Mouse (Mus musculus) ES-E14 (cell line): Measurements from ENCODE around the gene Ankrd49. TPM values are rescaled to one million over a fixed set of nuclear protein-coding genes. Genes with fewer than 3 reads are reported as not detected.

Source experiments
- DNase-seq: peaks from one replicate; pipeline ENCODE4 v3.0.0-alpha.2; 2013; ENCODE audit warnings: low read depth, low spot score
- H3K27ac ChIP-seq: 2 replicates; pipeline ENCODE4 v1.5.1; 2012; ENCODE audit warnings: low read depth, mild to moderate bottlenecking, low read length, moderate library complexity, mixed read lengths; ENCODE audit not compliant: poor library complexity, insufficient read depth, severe bottlenecking
- H3K36me3 ChIP-seq: 2 replicates; pipeline ENCODE4 v1.6.1; 2012; ENCODE audit warnings: mild to moderate bottlenecking, low read length, moderate library complexity, mixed read lengths; ENCODE audit not compliant: control insufficient read depth, poor library complexity, insufficient read depth, severe bottlenecking
- H3K4me1 ChIP-seq, 2 experiments: fragments of 150-350 bp in 1 of 2; sonication (generic) in 1 of 2; 2 replicates each; pipeline ENCODE4 v1.6.1; 2012; ENCODE audit warnings: low read length in 2 of 2, mild to moderate bottlenecking in 1 of 2, mixed read lengths in 1 of 2; ENCODE audit not compliant: control insufficient read depth in 2 of 2, insufficient read depth in 2 of 2, poor library complexity in 1 of 2
- H3K4me3 ChIP-seq, 2 experiments: fragments of 150-350 bp in 1 of 2; sonication (generic) in 1 of 2; 2 replicates each; pipeline ENCODE4 v1.5.1; 2012; ENCODE audit warnings: low read length in 2 of 2, low read depth in 1 of 2, mild to moderate bottlenecking in 1 of 2, mixed read lengths in 1 of 2; ENCODE audit not compliant: insufficient read depth in 1 of 2, poor library complexity in 1 of 2, severe bottlenecking in 1 of 2
- H3K9ac ChIP-seq: 2 replicates; pipeline ENCODE4 v1.6.1; 2012; ENCODE audit warnings: low read depth, mild to moderate bottlenecking, low read length, mixed read lengths; ENCODE audit not compliant: poor library complexity, insufficient read depth, severe bottlenecking
- H3K9me3 ChIP-seq: fragments of 150-350 bp; sonication (generic); 2 replicates; pipeline ENCODE4 v1.6.1; 2012; ENCODE audit warnings: low read depth, mild to moderate bottlenecking, low read length; ENCODE audit not compliant: control insufficient read depth, insufficient read depth
- CHD2 ChIP-seq: IDR thresholded peaks from 2 replicates; pipeline ENCODE4 v1.6.1; 2014; ENCODE audit warnings: mild to moderate bottlenecking, low read depth, low read length, inconsistent platforms
- HCFC1 ChIP-seq: IDR thresholded peaks from 2 replicates; pipeline ENCODE4 v1.6.1; 2012; ENCODE audit warnings: low read length, inconsistent platforms, borderline replicate concordance; ENCODE audit not compliant: insufficient read depth
- MAFK ChIP-seq: IDR thresholded peaks from 2 replicates; pipeline ENCODE4 v1.6.1; 2014; ENCODE audit warnings: mild to moderate bottlenecking, low read depth, low read length, inconsistent platforms; ENCODE audit not compliant: insufficient read depth
- ZC3H11A ChIP-seq: IDR thresholded peaks from 2 replicates; pipeline ENCODE4 v1.6.1; 2012; ENCODE audit warnings: low read depth, mild to moderate bottlenecking, inconsistent platforms, low read length, borderline replicate concordance
- ZNF384 ChIP-seq: IDR thresholded peaks from 2 replicates; pipeline ENCODE4 v1.6.1; 2012; ENCODE audit warnings: low read depth, low read length, inconsistent platforms
- in situ Hi-C, 2 experiments: fragments of 600-800 bp; cut with MboI; formaldehyde crosslinking; loops; one replicate each; pipeline ENCODE4 v1.15.1; 2025; ENCODE audit warnings: low sequenced_read_pairs in 2 of 2, inconsistent platforms in 1 of 2; ENCODE audit not compliant: unreplicated experiment in 2 of 2
- total RNA-seq: library from RNA; depleted of rRNA; stranded (reverse); fragments of 300-350 nt; gene quantifications from 2 replicates; pipeline ENCODE4 v1.2.3, GENCODE M21; 2012

Gene Ankrd49
- total RNA-seq, 1 experiment, result 44.4 TPM

DNA sequence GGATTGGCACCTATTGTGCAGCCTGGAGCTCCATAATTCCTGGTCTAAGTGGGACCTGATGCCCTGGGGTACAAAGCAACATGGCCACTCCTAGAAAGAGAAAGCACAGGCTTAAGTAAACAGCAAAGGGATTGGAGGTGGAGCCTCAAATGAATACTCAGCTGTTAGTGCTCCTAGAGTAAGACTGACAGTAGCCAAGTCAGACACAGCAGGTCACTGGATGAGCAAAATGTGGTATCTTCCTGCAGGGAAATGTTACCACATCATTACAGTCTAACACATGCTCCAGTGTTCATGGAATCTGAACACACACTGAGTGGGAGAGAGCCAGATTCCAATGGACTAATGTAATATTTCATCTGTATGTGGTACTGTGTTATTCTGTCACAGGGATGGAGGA lies 36.7 kb upstream of the Ankrd49 start:
- Histone ChIP-seq H3K9ac (no peak overlapping the region), H3K4me3 (no peak overlapping the region), H3K36me3 (peaks cover 27% of the 10 kb centered on the region), H3K27ac (no peak overlapping the region), H3K4me1 (no peaks in the 10 kb centered on the region), H3K9me3 (no peaks in the 10 kb centered on the region)
- in situ Hi-C loops, result loop anchor here (25.0 kb wide), 3 partner anchors 441 to 984 kb away; partner anchors contain the start of genes Cep57 (in 2 of the 2) and Fam76b (in 2 of the 2)
- no peak for TF ChIP-seq ZNF384
- TF ChIP-seq ZC3H11A, result no peak
- no peak for TF ChIP-seq CHD2
- TF ChIP-seq MAFK, result no peak
- no peak for TF ChIP-seq HCFC1
- DNase-seq, result no peak

DNA sequence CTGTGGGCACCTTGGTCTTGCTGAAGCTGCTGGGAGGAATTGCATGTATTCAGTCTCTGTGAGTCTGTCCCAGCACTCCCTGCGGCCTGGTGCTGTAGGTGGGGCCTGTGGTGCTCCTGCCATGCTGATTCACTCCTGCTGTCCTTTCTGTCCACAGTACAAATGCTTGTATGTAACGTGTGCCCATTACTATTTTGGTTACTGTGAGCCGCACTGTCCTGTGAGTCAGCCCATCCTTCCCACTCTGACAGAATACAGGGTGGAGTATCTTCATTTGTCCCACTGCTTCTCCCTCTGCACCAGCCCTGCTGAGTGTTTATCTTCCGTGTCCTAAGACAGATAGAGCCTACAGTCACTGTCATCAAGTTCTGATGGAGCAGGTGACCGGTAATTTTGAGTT lies 25.5 kb upstream of the Ankrd49 start:
- no peak for DNase-seq
- in situ Hi-C loops, result loop anchor here (25.0 kb wide), 3 partner anchors 452 to 973 kb away; partner anchors contain the start of genes Cep57 (in 2 of the 2) and Fam76b (in 2 of the 2)
- Histone ChIP-seq H3K27ac (no peak overlapping the region), H3K9ac (no peak overlapping the region), H3K4me3 (no peak overlapping the region), H3K9me3 (no peaks in the 10 kb centered on the region), H3K4me1 (no peaks in the 10 kb centered on the region), H3K36me3 (peaks cover 43% of the 10 kb centered on the region)
- no peak for TF ChIP-seq ZNF384
- no peak for TF ChIP-seq ZC3H11A
- TF ChIP-seq MAFK, result no peak
- TF ChIP-seq CHD2, result no peak

GRCm38 (mm10) chr9:14806786-14807185 lies 22.1 kb upstream of the Ankrd49 start:
- in situ Hi-C loops, result loop anchor here (25.0 kb wide), 3 partner anchors 456 to 969 kb away; partner anchors contain the start of genes Cep57 (in 2 of the 2) and Fam76b (in 2 of the 2)
- Histone ChIP-seq H3K4me3 (no peak overlapping the region), H3K4me1 (no peaks in the 10 kb centered on the region), H3K9me3 (no peaks in the 10 kb centered on the region), H3K36me3 (peaks cover 47% of the 10 kb centered on the region), H3K27ac (no peak overlapping the region), H3K9ac (no peak overlapping the region)
- TF ChIP-seq MAFK (no peak), ZNF384 (no peak), HCFC1 (no peak), CHD2 (no peak)
- DNase-seq, result no peak

DNA sequence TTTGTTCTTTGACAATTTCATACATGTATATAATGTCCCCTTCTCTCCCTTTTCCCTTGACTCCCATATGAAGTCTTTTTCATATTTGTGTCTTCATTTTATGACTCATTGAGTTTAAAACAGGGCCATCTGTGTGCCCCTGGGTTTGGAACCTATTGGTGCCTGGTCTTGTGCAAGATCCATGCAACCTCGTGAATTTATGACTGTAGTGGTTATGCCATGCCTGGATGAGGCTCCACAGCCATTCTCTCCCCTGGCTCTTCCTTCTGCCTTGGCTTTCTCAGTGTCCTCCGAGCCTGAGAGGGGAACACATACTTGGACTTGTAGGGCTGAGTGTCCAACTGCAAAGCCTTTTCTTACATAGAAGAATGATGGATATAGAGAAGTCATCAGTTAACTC lies 21.1 kb upstream of the Ankrd49 start:
- Histone ChIP-seq H3K4me1 (no peaks in the 10 kb centered on the region), H3K36me3 (peaks cover 47% of the 10 kb centered on the region), H3K27ac (no peak overlapping the region), H3K9me3 (no peaks in the 10 kb centered on the region), H3K4me3 (no peak overlapping the region), H3K9ac (no peak overlapping the region)
- in situ Hi-C loops, result loop anchor here (25.0 kb wide), 3 partner anchors 457 to 968 kb away; partner anchors contain the start of genes Cep57 (in 2 of the 2) and Fam76b (in 2 of the 2)
- no peak for DNase-seq
- TF ChIP-seq ZNF384 (no peak), ZC3H11A (no peak), CHD2 (no peak), HCFC1 (no peak), MAFK (no peak)

DNA sequence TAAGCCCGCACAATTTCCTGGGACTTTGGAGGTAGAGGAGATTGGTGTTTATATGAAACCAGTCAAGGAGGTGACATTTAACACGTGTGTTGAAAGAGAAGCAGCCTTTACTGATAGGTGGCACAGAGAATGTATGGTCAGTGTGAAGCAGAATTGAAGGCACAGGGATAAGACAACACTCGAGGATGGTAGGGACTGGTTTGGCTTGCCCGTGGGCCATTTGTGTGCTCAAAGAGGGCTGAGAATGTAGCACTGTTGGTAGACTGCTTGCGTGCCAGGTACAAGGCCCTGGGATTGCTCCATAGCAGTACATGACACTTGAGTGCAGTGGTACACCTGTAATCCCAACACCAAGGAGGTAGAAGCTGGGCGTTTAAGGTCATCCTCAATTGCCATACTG lies 2.7 kb upstream of the Ankrd49 start:
- H3K4me3 ChIP-seq, result no peak overlapping the region
- H3K36me3 ChIP-seq, result peaks cover 19% of the 10 kb centered on the region
- H3K27ac ChIP-seq, result no peak overlapping the region
- in situ Hi-C loops, result no loop called here
- peaks cover 0 to 2% of the 10 kb centered on the region in 2 experiments; a peak in 2 of 4 replicates for H3K4me1 ChIP-seq
- no peak overlapping the region for H3K9ac ChIP-seq
- no peak for DNase-seq
- no peaks in the 10 kb centered on the region for H3K9me3 ChIP-seq
- no peak for TF ChIP-seq HCFC1
